Mouse (Mus musculus): ENCODE measurements around the gene Fam189a1. TPM values are rescaled to one million over a fixed set of nuclear protein-coding genes. Genes with fewer than 3 reads are reported as not detected.

Fam189a1 gene
- polyA plus RNA-seq, 1 experiment, result not detected

DNA sequence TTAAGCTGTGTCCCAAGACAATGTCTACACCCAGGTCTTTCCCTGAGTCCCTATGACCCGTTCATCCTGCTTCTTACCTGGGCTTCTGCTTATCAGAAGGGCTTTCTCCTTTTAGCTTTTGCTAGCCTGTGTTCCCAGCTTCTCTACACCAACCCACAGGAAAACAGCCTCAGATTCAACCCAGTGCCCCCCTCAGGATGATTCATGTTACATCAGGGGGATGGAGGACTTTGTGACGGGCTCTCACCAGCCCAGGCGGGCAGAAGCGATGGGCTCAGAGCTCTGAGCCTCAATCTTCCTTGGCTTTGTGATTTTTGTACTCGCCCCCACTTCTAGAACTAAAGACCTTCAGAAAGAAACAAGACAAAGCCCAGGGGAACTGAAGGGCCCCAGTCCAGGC lies 335.3 kb downstream of the Fam189a1 start:
- Histone ChIP-seq H3K4me1 (ENCODE audit: control insufficient read depth, insufficient read depth, low read length) (no peaks in the 10 kb centered on the region), H3K9ac (ENCODE audit: low read depth, poor library complexity, severe bottlenecking) (no peak overlapping the region), H3K36me3 (ENCODE audit: control insufficient read depth, insufficient read depth, low read length, poor library complexity, severe bottlenecking) (no peaks in the 10 kb centered on the region), H3K27me3 (ENCODE audit: control insufficient read depth, insufficient read depth, low read length, poor library complexity, severe bottlenecking) (no peaks in the 10 kb centered on the region), H3K9me3 (replicated peaks; ENCODE audit: control insufficient read depth, insufficient read depth, low read length, poor library complexity, severe bottlenecking) (no peaks in the 10 kb centered on the region), H3K27ac (ENCODE audit: insufficient read depth, low read length) (no peak overlapping the region), H3K4me3 (ENCODE audit: low read depth, low read length) (no peak overlapping the region)
- TF ChIP-seq CTCF (IDR thresholded peaks at IDR 0.05; ENCODE audit: low read depth, low read length) (no peak), EP300 (IDR thresholded peaks at IDR 0.05; ENCODE audit: insufficient read depth, low read depth, low read length) (no peak), POLR2A (IDR thresholded peaks at IDR 0.05; ENCODE audit: insufficient read depth, low read length) (no peak)

GRCm38 (mm10) chr7:64819683-64820082 lies 336.7 kb downstream of the Fam189a1 start:
- H3K27ac ChIP-seq (ENCODE audit: insufficient read depth, low read length), result no peak overlapping the region
- no peak for TF ChIP-seq EP300 (IDR thresholded peaks at IDR 0.05; ENCODE audit: insufficient read depth, low read depth, low read length)
- no peak for TF ChIP-seq POLR2A (IDR thresholded peaks at IDR 0.05; ENCODE audit: insufficient read depth, low read length)
- no peak for TF ChIP-seq CTCF (IDR thresholded peaks at IDR 0.05; ENCODE audit: low read depth, low read length)
- no peak overlapping the region for H3K4me3 ChIP-seq (ENCODE audit: low read depth, low read length)
- H3K27me3 ChIP-seq (ENCODE audit: control insufficient read depth, insufficient read depth, low read length, poor library complexity, severe bottlenecking), result no peaks in the 10 kb centered on the region
- H3K9ac ChIP-seq (ENCODE audit: low read depth, poor library complexity, severe bottlenecking), result no peak overlapping the region
- no peaks in the 10 kb centered on the region for H3K9me3 ChIP-seq (replicated peaks; ENCODE audit: control insufficient read depth, insufficient read depth, low read length, poor library complexity, severe bottlenecking)
- no peaks in the 10 kb centered on the region for H3K4me1 ChIP-seq (ENCODE audit: control insufficient read depth, insufficient read depth, low read length)
- H3K36me3 ChIP-seq (ENCODE audit: control insufficient read depth, insufficient read depth, low read length, poor library complexity, severe bottlenecking), result no peaks in the 10 kb centered on the region

- TF ChIP-seq POLR2A (IDR thresholded peaks at IDR 0.05; ENCODE audit: insufficient read depth, low read length) (no peak), CTCF (IDR thresholded peaks at IDR 0.05; ENCODE audit: low read depth, low read length) (no peak), EP300 (IDR thresholded peaks at IDR 0.05; ENCODE audit: insufficient read depth, low read depth, low read length) (no peak)
- no peak overlapping the region for H3K27ac ChIP-seq (ENCODE audit: insufficient read depth, low read length)
- H3K9ac ChIP-seq (ENCODE audit: low read depth, poor library complexity, severe bottlenecking), result no peak overlapping the region
- peaks cover 3% of the 10 kb centered on the region for H3K4me1 ChIP-seq (ENCODE audit: control insufficient read depth, insufficient read depth, low read length)
- no peaks in the 10 kb centered on the region for H3K36me3 ChIP-seq (ENCODE audit: control insufficient read depth, insufficient read depth, low read length, poor library complexity, severe bottlenecking)
- no peaks in the 10 kb centered on the region for H3K9me3 ChIP-seq (replicated peaks; ENCODE audit: control insufficient read depth, insufficient read depth, low read length, poor library complexity, severe bottlenecking)
- H3K27me3 ChIP-seq (ENCODE audit: control insufficient read depth, insufficient read depth, low read length, poor library complexity, severe bottlenecking), result no peaks in the 10 kb centered on the region
- no peak overlapping the region for H3K4me3 ChIP-seq (ENCODE audit: low read depth, low read length)
These were observed 347.5 kb downstream of the Fam189a1 start for GRCm38 (mm10) chr7:64808876-64809275.

DNA sequence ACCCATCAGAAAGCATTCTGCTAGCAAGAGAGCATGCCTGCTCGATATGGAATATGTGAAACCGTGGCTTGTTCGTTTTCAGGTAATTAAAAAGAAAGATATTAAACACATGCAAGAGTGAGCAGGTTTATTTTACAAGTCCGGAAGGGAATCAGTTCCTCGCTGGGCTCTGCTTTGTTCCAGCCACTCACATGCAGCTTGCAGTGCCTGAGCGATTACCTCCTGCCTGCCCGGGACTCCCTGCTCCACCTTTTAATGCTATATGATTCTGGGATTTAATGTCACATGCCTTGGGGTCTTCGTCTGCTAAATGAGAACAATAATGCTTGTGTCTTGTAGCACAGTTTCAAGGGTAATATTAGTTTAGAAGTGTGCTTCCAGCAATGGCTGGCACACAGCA lies 351.3 kb downstream of the Fam189a1 start:
- H3K36me3 ChIP-seq (ENCODE audit: control insufficient read depth, insufficient read depth, low read length, poor library complexity, severe bottlenecking), result no peaks in the 10 kb centered on the region
- no peak for TF ChIP-seq EP300 (IDR thresholded peaks at IDR 0.05; ENCODE audit: insufficient read depth, low read depth, low read length)
- no peak for TF ChIP-seq POLR2A (IDR thresholded peaks at IDR 0.05; ENCODE audit: insufficient read depth, low read length)
- no peak for TF ChIP-seq CTCF (IDR thresholded peaks at IDR 0.05; ENCODE audit: low read depth, low read length)
- no peak overlapping the region for H3K4me3 ChIP-seq (ENCODE audit: low read depth, low read length)
- peaks cover 3% of the 10 kb centered on the region for H3K4me1 ChIP-seq (ENCODE audit: control insufficient read depth, insufficient read depth, low read length)
- no peak overlapping the region for H3K9ac ChIP-seq (ENCODE audit: low read depth, poor library complexity, severe bottlenecking)
- no peaks in the 10 kb centered on the region for H3K27me3 ChIP-seq (ENCODE audit: control insufficient read depth, insufficient read depth, low read length, poor library complexity, severe bottlenecking)
- no peaks in the 10 kb centered on the region for H3K9me3 ChIP-seq (replicated peaks; ENCODE audit: control insufficient read depth, insufficient read depth, low read length, poor library complexity, severe bottlenecking)
- no peak overlapping the region for H3K27ac ChIP-seq (ENCODE audit: insufficient read depth, low read length)

GRCm38 (mm10) chr7:64795554-64795953 lies 360.8 kb downstream of the Fam189a1 start:
- H3K27ac ChIP-seq (ENCODE audit: insufficient read depth, low read length), result no peak overlapping the region
- no peaks in the 10 kb centered on the region for H3K9me3 ChIP-seq (replicated peaks; ENCODE audit: control insufficient read depth, insufficient read depth, low read length, poor library complexity, severe bottlenecking)
- no peak overlapping the region for H3K4me3 ChIP-seq (ENCODE audit: low read depth, low read length)
- no peak for TF ChIP-seq EP300 (IDR thresholded peaks at IDR 0.05; ENCODE audit: insufficient read depth, low read depth, low read length)
- no peaks in the 10 kb centered on the region for H3K36me3 ChIP-seq (ENCODE audit: control insufficient read depth, insufficient read depth, low read length, poor library complexity, severe bottlenecking)
- H3K9ac ChIP-seq (ENCODE audit: low read depth, poor library complexity, severe bottlenecking), result no peak overlapping the region
- H3K4me1 ChIP-seq (ENCODE audit: control insufficient read depth, insufficient read depth, low read length), result no peaks in the 10 kb centered on the region
- no peaks in the 10 kb centered on the region for H3K27me3 ChIP-seq (ENCODE audit: control insufficient read depth, insufficient read depth, low read length, poor library complexity, severe bottlenecking)

GRCm38 (mm10) chr7:64792031-64792430 lies 364.3 kb downstream of the Fam189a1 start:
- Histone ChIP-seq H3K36me3 (ENCODE audit: control insufficient read depth, insufficient read depth, low read length, poor library complexity, severe bottlenecking) (no peaks in the 10 kb centered on the region), H3K27ac (ENCODE audit: insufficient read depth, low read length) (no peak overlapping the region), H3K4me1 (ENCODE audit: control insufficient read depth, insufficient read depth, low read length) (no peaks in the 10 kb centered on the region), H3K9ac (ENCODE audit: low read depth, poor library complexity, severe bottlenecking) (no peak overlapping the region), H3K4me3 (ENCODE audit: low read depth, low read length) (no peak overlapping the region), H3K27me3 (ENCODE audit: control insufficient read depth, insufficient read depth, low read length, poor library complexity, severe bottlenecking) (no peaks in the 10 kb centered on the region), H3K9me3 (replicated peaks; ENCODE audit: control insufficient read depth, insufficient read depth, low read length, poor library complexity, severe bottlenecking) (no peaks in the 10 kb centered on the region)
- no peak for TF ChIP-seq POLR2A (IDR thresholded peaks at IDR 0.05; ENCODE audit: insufficient read depth, low read length)
- no peak for TF ChIP-seq CTCF (IDR thresholded peaks at IDR 0.05; ENCODE audit: low read depth, low read length)
- TF ChIP-seq EP300 (IDR thresholded peaks at IDR 0.05; ENCODE audit: insufficient read depth, low read depth, low read length), result no peak

Measured in ES-Bruce4 (cell line).